Mouse (Mus musculus): ENCODE data around the gene Prss27.

Gene Prss27

GRCm38 (mm10) chr17:24037844-24038243 lies at the start of gene Prss27:
Gene Prss27, plus strand, starts transcription at chr17:24038144.
- DNase-seq: no peak

- DNase-seq: peak; percentile 23
Measured at GRCm38 (mm10) chr17:23989802-23990201, 48.1 kb upstream of the Prss27 start.

- DNase-seq: no peak
Measured at GRCm38 (mm10) chr17:23992789-23993553, 45.0 kb upstream of the Prss27 start.

- DNase-seq: peak; percentile 99
Measured at GRCm38 (mm10) chr17:23993559-23994428, 44.1 kb upstream of the Prss27 start.

- DNase-seq: no peak
Measured at GRCm38 (mm10) chr17:23994667-23995066, 43.3 kb upstream of the Prss27 start.

- no peak for DNase-seq
Measured at GRCm38 (mm10) chr17:23995421-23995820, 42.5 kb upstream of the Prss27 start.

- DNase-seq: no peak
Measured at GRCm38 (mm10) chr17:23997901-23998300, 40.0 kb upstream of the Prss27 start, which contains the start of gene Prss22. Gene Prss22, minus strand, starts transcription at chr17:23998100.

- DNase-seq: no peak
Measured at GRCm38 (mm10) chr17:23998383-23998782, 39.6 kb upstream of the Prss27 start.

- DNase-seq: no peak
Measured at GRCm38 (mm10) chr17:24000404-24000803, 37.5 kb upstream of the Prss27 start.

GRCm38 (mm10) chr17:24004071-24004665 lies 33.8 kb upstream of the Prss27 start:
- DNase-seq: no peak

GRCm38 (mm10) chr17:24005049-24005448 lies 32.9 kb upstream of the Prss27 start:
- DNase-seq: no peak

GRCm38 (mm10) chr17:24006930-24007329 lies 31.0 kb upstream of the Prss27 start:
- DNase-seq: no peak

GRCm38 (mm10) chr17:24007391-24007790 lies 30.6 kb upstream of the Prss27 start:
- no peak for DNase-seq

GRCm38 (mm10) chr17:24008105-24008504 lies 29.8 kb upstream of the Prss27 start:
- no peak for DNase-seq

GRCm38 (mm10) chr17:24009617-24010016 lies 28.3 kb upstream of the Prss27 start:
- DNase-seq: no peak

GRCm38 (mm10) chr17:24012921-24013320 lies 25.0 kb upstream of the Prss27 start:
- no peak for DNase-seq

- DNase-seq: no peak
Measured at GRCm38 (mm10) chr17:24014433-24014965, 23.4 kb upstream of the Prss27 start.

- DNase-seq: no peak
Measured at GRCm38 (mm10) chr17:24015727-24016126, 22.2 kb upstream of the Prss27 start.

GRCm38 (mm10) chr17:24020696-24021095 lies 17.2 kb upstream of the Prss27 start:
- DNase-seq: no peak

GRCm38 (mm10) chr17:24021375-24022199 lies 16.4 kb upstream of the Prss27 start:
- no peak for DNase-seq

- DNase-seq: no peak
Measured at GRCm38 (mm10) chr17:24029477-24029876, 8.5 kb upstream of the Prss27 start.

- DNase-seq: no peak
Measured at GRCm38 (mm10) chr17:24030551-24030950, 7.4 kb upstream of the Prss27 start.

Measured in right cerebral cortex, postnatal 4 days (tissue).